Mouse (Mus musculus): ENCODE measurements around the gene Kif16b. TPM values are rescaled to one million over a fixed set of nuclear protein-coding genes. Genes with fewer than 3 reads are reported as not detected.

The Kif16b gene
- polyA plus RNA-seq, 1 experiment from 2014 or later = 7.9 TPM

DNA sequence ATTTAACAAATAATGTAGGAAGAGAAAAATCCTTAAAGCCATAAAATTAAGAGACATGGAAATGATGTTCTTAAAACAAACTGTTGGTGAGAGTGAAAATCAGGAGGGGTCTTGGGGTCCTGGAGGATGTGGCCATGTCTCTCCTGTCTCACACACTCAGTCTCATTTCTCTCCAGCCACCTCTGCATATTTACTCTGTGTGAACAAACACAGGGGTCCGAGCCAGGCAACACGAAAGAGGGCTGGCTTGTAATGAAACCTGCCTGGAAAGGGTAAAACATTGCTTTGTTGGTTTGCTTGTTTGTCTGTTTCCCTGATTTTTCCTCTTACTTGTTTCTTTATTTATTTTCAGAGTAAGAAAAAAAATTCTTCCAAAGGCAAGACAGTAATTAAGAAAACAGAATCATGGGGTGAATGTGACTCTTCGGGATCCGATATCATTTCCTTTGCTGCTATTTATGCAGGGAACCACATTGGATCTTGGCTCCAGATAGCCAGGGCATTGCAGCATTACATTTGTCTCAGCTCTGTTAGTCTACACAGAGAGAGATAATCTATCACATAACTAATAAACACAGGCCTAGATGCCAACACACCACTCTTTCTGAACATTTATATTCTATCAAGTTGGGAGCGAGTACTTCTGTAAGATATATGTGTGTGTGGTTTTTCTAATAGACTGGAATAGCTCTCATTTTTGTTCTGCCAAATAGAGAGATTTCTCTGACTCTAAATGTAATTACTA is 218.2 kb downstream of the Kif16b start:
- DNase-seq (ENCODE audit: low spot score) = no peak

DNA sequence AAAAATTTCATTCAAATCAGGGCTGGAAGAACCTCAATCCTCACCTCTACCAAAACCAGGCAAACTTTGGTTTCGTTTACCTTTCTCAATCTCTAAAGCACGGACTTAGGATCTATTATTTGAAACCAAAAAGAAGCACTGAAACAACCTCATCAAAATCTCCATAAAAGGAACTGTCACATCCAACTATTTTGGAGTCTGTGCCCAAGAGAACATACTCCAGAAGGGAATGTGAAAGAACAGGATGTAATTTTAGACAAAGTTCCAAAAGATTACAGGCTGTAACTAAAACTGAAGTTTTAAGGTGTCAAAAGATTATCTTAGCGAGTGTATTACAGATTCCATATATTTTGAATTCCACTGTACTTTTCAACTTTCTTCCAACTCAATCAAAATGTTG is 232.9 kb downstream of the Kif16b start:
- DNase-seq (ENCODE audit: low spot score) = no peak

DNA sequence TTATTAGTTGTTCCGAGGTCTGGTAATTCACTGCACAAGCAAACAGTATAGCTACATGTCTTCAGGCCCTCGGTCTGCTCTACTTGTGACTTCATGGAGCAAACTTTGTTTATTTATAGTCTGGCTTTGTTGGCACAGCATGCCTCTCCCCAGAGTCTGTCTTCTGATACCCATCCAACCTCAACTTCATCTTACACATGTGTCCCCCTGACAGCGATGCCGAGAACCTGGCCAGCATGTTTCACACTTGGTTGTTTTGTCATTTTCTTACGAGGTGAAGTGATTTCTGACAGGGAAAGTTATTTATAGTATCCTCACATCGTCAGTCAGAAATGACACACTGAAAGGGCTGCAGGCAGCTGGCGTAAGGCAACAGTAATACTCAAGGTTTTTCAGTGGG is 249.7 kb downstream of the Kif16b start:
- no peak for DNase-seq (ENCODE audit: low spot score)

DNA sequence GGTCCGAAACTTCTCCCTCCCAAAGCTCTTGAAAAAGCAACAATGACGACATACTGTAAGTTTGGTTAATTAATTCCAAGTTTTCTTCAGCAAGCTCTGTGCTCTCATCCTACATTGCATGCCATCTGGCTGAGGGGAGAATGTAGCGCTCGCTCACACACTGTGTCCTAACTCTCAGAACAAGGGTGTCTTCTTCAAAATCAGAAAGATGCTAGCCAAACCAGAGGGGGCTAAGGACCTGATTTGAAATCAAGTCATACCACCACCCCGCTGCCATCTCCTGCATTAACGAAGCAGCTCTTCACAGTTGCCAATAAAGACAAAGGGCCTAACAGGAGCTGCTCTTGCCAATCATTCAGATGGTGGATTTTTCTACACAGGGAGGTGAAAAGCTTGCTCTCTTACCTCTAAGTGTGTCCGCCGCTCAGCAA is 253.3 kb downstream of the Kif16b start:
- no peak for DNase-seq (ENCODE audit: low spot score)

DNA sequence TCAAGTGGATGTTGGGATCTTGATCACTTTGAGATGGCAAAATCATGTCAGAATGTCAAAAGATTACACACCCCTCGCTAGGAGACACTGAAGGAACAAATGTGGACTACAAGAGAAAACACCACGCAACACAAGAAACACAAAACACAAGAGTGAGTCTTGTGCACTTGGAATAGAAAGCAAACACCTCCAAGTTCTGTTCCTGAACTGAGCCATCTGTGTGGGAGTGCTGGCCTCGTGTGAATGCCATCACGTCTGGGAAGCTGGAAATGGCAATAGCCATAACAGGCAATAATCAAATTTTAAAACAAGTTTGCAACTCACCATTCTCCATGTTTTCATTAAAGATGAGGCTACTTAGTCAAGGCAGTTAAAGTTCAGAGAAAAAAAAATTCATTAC is 254.5 kb downstream of the Kif16b start:
- no peak for DNase-seq (ENCODE audit: low spot score)

DNA sequence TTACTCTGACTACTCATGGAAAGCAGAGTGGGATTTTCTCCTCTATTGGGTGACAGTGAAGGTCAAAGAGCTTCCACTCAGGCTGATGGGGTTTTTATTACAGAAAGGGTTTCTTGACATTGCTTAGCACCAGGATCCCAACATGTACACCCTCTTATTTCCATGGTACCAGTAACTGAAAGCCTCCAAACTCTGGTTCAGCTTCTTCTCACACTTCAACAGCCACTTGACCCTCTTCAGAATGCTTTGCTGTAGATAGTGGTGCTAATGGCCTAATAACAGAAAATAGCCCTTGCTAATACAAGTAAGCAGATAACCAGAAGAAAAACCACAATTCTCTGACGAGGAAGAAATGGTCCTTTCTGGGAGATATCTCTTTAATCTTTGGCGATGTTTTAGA is 259.6 kb downstream of the Kif16b start:
- DNase-seq (ENCODE audit: low spot score) = no peak

- DNase-seq (ENCODE audit: low spot score) = no peak
Observed at GRCm38 (mm10) chr2:142635606-142636304, 265.6 kb downstream of the Kif16b start.

- DNase-seq (ENCODE audit: low spot score) = no peak
Observed at GRCm38 (mm10) chr2:142633996-142634559, 267.3 kb downstream of the Kif16b start.

- no peak for DNase-seq (ENCODE audit: low spot score)
Observed at GRCm38 (mm10) chr2:142629523-142630312, 271.6 kb downstream of the Kif16b start.

- DNase-seq (ENCODE audit: low spot score) = no peak
Observed at GRCm38 (mm10) chr2:142625756-142626155, 275.6 kb downstream of the Kif16b start.

DNA sequence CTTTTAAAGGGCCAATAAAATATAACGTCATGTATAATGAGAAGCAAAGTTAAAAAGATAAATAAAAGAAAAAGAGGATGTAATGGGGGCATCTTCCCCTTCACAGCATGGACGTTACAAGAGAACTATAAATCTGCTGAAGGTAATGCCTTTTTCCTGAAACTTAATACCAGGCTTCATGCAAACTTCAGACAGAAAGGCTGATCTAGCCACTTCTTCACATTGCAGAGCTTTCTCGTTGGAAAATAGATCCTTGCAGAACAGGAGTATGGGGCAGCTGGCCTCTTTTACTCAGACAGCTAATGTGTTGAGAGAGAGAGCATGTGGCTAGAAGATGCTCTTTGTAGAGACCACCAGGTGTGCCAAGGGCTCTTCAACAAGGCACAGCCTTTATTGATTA is 276.2 kb downstream of the Kif16b start:
- no peak for DNase-seq (ENCODE audit: low spot score)

GRCm38 (mm10) chr2:142624254-142624653 is 277.1 kb downstream of the Kif16b start:
- no peak for DNase-seq (ENCODE audit: low spot score)

GRCm38 (mm10) chr2:142621152-142621551 is 280.2 kb downstream of the Kif16b start:
- no peak for DNase-seq (ENCODE audit: low spot score)

DNA sequence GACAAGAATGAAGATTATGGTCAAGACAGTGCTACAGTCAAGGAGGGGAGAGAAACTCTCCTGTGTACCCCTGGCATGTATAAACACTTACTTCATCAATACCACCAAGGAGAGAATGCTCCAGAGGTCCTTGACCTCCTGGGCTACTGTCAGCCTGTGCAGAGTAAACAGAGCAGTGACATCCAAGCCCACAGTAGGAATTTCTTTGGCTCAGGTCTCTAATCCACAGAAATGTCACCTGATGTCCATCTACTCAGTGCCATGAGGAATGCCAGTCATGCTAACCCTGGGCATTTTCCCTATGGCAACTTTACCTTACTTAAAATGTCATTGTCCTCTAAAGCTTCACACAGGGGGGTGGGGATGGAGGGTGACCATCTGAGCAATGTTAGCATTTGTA is 281.4 kb downstream of the Kif16b start:
- no peak for DNase-seq (ENCODE audit: low spot score)

DNA sequence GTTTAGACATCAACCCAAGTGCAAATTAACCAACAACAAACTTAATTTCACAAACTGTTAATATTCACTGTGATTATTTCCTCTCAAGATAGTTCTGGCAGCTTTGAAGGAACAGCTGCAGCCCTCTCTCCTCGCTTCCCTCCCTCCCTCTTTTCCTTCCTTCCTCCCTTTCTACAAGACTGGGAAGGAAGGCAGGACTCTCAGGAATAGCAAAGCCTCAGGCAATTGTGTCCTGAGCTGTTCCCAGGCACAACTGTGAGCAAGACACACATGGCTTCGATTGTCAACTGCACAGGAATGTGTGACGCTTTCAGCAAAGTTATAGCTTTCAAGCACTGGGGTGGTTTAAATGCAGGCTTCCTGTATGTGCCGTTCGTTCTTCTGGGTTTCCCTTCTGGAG is 286.8 kb downstream of the Kif16b start:
- DNase-seq (ENCODE audit: low spot score) = no peak

GRCm38 (mm10) chr2:142612359-142612953 is 288.9 kb downstream of the Kif16b start:
- DNase-seq (ENCODE audit: low spot score) = no peak

- no peak for DNase-seq (ENCODE audit: low spot score)
Observed at GRCm38 (mm10) chr2:142611113-142611512, 290.2 kb downstream of the Kif16b start.

DNA sequence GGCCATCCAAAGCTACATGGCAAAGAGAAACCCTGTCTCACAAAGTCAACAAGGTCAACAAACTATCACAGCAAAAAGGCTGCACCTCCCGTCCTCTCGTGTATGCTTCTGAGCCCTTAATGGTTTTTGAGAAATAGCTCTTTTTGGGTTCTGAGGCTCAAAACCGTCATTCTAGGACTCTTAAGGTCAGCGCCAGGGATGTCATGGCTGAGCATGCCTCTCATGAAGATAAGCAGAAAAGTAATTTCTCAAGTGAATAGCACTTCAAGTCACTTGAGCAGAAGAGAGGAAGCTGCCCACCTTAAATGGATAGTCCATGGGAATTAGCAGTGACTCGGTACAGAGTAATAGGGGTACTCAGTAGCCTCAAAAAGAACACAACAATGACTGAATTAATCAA is 291.1 kb downstream of the Kif16b start:
- DNase-seq (ENCODE audit: low spot score) = no peak

DNA sequence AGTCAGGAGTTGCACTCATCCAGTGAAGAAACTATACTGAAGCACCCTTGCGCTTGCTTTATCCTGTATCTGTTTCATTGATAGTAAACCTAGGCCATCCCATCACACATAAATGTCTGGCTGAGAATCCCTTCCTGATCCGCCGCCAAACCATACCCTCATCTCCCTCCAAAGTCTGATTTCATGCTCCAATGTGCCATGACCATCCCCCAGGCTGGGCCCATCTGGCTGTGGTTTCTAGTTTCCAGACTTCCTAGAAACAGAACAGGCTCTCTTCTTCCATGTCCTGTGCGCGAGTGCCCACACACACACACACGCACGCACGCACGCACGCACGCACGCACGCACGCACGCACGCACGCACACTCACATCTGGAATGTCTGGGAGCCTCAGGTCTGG is 292.6 kb downstream of the Kif16b start:
- DNase-seq (ENCODE audit: low spot score) = no peak

GRCm38 (mm10) chr2:142604762-142605161 is 296.6 kb downstream of the Kif16b start:
- DNase-seq (ENCODE audit: low spot score) = no peak

DNA sequence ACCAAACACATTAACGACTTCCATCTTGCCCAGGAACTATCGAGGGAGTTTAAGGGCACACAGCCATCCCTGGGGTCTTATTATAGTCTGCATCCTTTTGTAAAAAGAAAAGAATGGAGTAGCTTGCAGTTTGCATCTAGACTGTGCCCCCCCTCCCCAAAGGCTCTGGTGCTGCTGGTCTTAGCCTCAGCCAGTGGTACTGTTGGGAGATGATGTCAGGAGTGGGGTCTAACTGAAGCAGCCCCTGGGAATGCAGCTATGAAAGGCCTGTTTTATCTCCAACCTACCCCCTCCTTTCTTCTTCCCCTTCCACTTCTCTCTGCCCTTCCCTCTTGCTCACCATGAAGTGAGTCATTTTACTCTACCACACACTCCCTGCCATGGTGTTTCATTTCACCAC is 298.1 kb downstream of the Kif16b start:
- no peak for DNase-seq (ENCODE audit: low spot score)

Data from thymus, postnatal 0 days (tissue).